8 mouse cellular contexts compared by ENCODE assay signal in genomic region chr2:174126522-174127375, GRCm38 (mm10). TPM values are rescaled to one million over a fixed set of nuclear protein-coding genes. Genes with fewer than 3 reads are reported as not detected.
A peak's percentile ranks its signal among the peaks of the same experiment; 100 is the strongest.
DNase-seq lines count a peak whose midpoint lies in the region; ATAC-seq lines count a peak whose summit lies in the region.

No protein-coding gene starts in this region.

- H3K36me3 ChIP-seq in forebrain, embryonic 12.5 days (replicated peaks) = peaks cover 30% of the 10 kb centered on the region
- peaks cover 3% of the 10 kb centered on the region; the same call in 1 of the 2 replicates for H3K36me3 ChIP-seq in hindbrain, embryonic 14.5 days (replicated peaks; ENCODE audit: control insufficient read depth, insufficient read depth)
- no peaks in the 10 kb centered on the region; the same call in 1 of the 2 replicates for H3K36me3 ChIP-seq in midbrain, embryonic 15.5 days (replicated peaks)

- ATAC-seq in forebrain, embryonic 12.5 days (ENCODE audit: low FRiP score) = peak; percentile 79
- ATAC-seq in hindbrain, embryonic 14.5 days (ENCODE audit: low FRiP score) = peak; percentile 72
- peak; percentile 90 for ATAC-seq in midbrain, embryonic 15.5 days (replicated peaks)
- ATAC-seq in monocyte, adult 5-6 weeks (replicated peaks; ENCODE audit: insufficient number of reproducible peaks, low FRiP score, low TSS enrichment, poor library complexity, severe bottlenecking) = no peak

- WGBS in forebrain, embryonic 12.5 days = 13% methylated on average over 18 of the region's 21 CpGs
- 10% methylated on average over 20 of the region's 21 CpGs for WGBS in hindbrain, embryonic 14.5 days
- WGBS in midbrain, embryonic 15.5 days = 9% methylated on average over 19 of the region's 21 CpGs

- DNase-seq in testis, postnatal 10 days (ENCODE audit: low spot score) = peak; percentile 76
- DNase-seq in testis, postnatal 14 days (ENCODE audit: low spot score) = no peak
- peak; percentile 65 for DNase-seq in hindbrain, embryonic 14.5 days (ENCODE audit: low spot score)
- peak; percentile 63 to 82 for DNase-seq in left cerebral cortex, adult 9 months (ENCODE audit: low spot score in 2 of 2)
- peak; percentile 72 for DNase-seq in thymus, postnatal 14 days

- H3K27me3 ChIP-seq in forebrain, embryonic 12.5 days = no peaks in the 10 kb centered on the region; the same call in 1 of the 2 replicates
- H3K27me3 ChIP-seq in hindbrain, embryonic 14.5 days (ENCODE audit: control insufficient read depth, insufficient read depth, low read length) = no peaks in the 10 kb centered on the region
- H3K27me3 ChIP-seq in midbrain, embryonic 15.5 days (replicated peaks) = no peaks in the 10 kb centered on the region

- H3K4me2 ChIP-seq in forebrain, embryonic 12.5 days = peak overlapping the region; percentile 41
- H3K4me2 ChIP-seq in hindbrain, embryonic 14.5 days (replicated peaks) = peak overlapping the region; percentile 37
- peak overlapping the region; percentile 39 for H3K4me2 ChIP-seq in midbrain, embryonic 15.5 days

- peak overlapping the region; percentile 15; the same call in 1 of the 2 replicates for H3K4me3 ChIP-seq in forebrain, embryonic 12.5 days (replicated peaks)
- no peak overlapping the region for H3K4me3 ChIP-seq in hindbrain, embryonic 14.5 days (replicated peaks; ENCODE audit: low read length)
- no peak overlapping the region for H3K4me3 ChIP-seq in midbrain, embryonic 15.5 days

- H3K9ac ChIP-seq in forebrain, embryonic 12.5 days = no peak overlapping the region
- no peak overlapping the region for H3K9ac ChIP-seq in hindbrain, embryonic 14.5 days
- H3K9ac ChIP-seq in midbrain, embryonic 15.5 days = no peak overlapping the region

- H3K27ac ChIP-seq in forebrain, embryonic 12.5 days = no peak overlapping the region
- H3K27ac ChIP-seq in hindbrain, embryonic 14.5 days = 0 out of 2 replicates have a peak overlapping the region, but pooled peaks have one; percentile 38
- peak overlapping the region; percentile 59 for H3K27ac ChIP-seq in midbrain, embryonic 15.5 days

- peaks cover 14% of the 10 kb centered on the region for H3K9me3 ChIP-seq in forebrain, embryonic 12.5 days
- 0 out of 2 replicates have a peak, but pooled peaks cover 4% of the 10 kb centered on the region for H3K9me3 ChIP-seq in hindbrain, embryonic 14.5 days (ENCODE audit: control insufficient read depth, low read length)
- H3K9me3 ChIP-seq in midbrain, embryonic 15.5 days = no peaks in the 10 kb centered on the region

- H3K4me1 ChIP-seq in forebrain, embryonic 12.5 days = peaks cover 16% of the 10 kb centered on the region
- peaks cover 13% of the 10 kb centered on the region for H3K4me1 ChIP-seq in hindbrain, embryonic 14.5 days (replicated peaks; ENCODE audit: control insufficient read depth, insufficient read depth, low read length)
- peaks cover 12% of the 10 kb centered on the region for H3K4me1 ChIP-seq in midbrain, embryonic 15.5 days

RNA-seq across cellular contexts. Expression of gene Npepl1, which starts 16.6 kb away (rescaled TPM):
- 26.4 and 26.7 TPM in 2 replicates for polyA plus RNA-seq in forebrain, embryonic 12.5 days (2016; fragmentation: Nextera tagmentation; extraction: Ambion mirVana)
- polyA plus RNA-seq in hindbrain, embryonic 14.5 days (2014; fragmentation: Nextera tagmentation; extraction: Ambion mirVana) = 12.5 and 14.6 TPM in 2 replicates
- 17.4 and 19.6 TPM in 2 replicates for polyA plus RNA-seq in midbrain, embryonic 15.5 days (2015; fragmentation: Nextera tagmentation; extraction: Ambion mirVana)
- total RNA-seq in monocyte, adult 5-6 weeks (2017) = 12.7 to 23.3 TPM (median 20.4 TPM) in 3 replicates

RNA-seq across cellular contexts. Expression of gene Stx16, which starts 50.6 kb away (rescaled TPM):
- polyA plus RNA-seq in forebrain, embryonic 12.5 days (2016; fragmentation: Nextera tagmentation; extraction: Ambion mirVana) = 15.1 and 15.3 TPM in 2 replicates
- 8.1 and 9.2 TPM in 2 replicates for polyA plus RNA-seq in hindbrain, embryonic 14.5 days (2014; fragmentation: Nextera tagmentation; extraction: Ambion mirVana)
- polyA plus RNA-seq in midbrain, embryonic 15.5 days (2015; fragmentation: Nextera tagmentation; extraction: Ambion mirVana) = 15.2 and 16.7 TPM in 2 replicates
- total RNA-seq in monocyte, adult 5-6 weeks (2017) = 53.2 to 57.0 TPM (median 54.4 TPM) in 3 replicates
